Mouse (Mus musculus) bone marrow, adult 2 months (tissue): ENCODE data around the gene B3gnt2.

Experiments used
- CTCF ChIP-seq: fragments of 200-500 bp; IDR thresholded peaks from 2 replicates; pipeline ENCODE4 v1.5.1; 2011; ENCODE audit warnings: low read length, control low read depth; ENCODE audit not compliant: control insufficient read depth, insufficient read depth
- POLR2A ChIP-seq: fragments of 200-500 bp; IDR thresholded peaks from 2 replicates; pipeline ENCODE4 v1.6.1; 2011; ENCODE audit warnings: low read depth, mild to moderate bottlenecking, control low read depth, low read length, borderline replicate concordance; ENCODE audit not compliant: control insufficient read depth

DNA sequence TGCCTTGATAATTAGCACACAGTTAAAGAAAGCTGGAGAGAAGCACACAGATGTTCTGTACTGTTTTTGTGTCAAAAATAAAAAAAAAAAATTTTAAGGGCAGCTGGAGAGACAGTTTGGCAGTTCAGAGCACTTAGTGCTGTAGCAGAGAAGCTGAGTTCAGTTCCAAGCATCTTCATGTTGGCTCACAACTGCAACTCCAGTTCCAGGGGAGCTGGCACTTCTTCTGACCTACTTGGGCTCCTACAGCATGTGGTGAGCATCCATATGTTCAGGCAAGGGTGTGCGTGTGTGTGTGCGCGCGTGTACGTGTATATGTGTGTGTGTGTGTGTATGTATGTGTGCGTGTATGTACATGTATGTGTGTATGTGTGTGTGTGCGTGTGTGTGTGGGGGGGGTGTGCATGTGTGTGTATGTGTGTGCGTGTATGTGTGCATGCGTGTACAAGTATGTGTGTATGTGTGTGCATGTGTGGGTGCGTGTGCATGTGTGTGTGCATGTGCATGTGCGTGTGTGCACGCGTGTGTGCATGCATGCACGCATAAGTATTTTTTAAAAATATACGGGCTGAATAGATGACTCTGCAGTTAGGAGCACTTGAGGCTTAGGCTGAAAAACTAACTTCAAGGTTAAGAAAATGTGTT lies 31.7 kb downstream of the B3gnt2 start:
- TF ChIP-seq POLR2A (no peak), CTCF (no peak)
